Mouse (Mus musculus): ENCODE measurements around the gene Slc26a3. TPM values are rescaled to one million over a fixed set of nuclear protein-coding genes. Genes with fewer than 3 reads are reported as not detected.
"Not testable (repeated sequence)": the region's sequence is repeated elsewhere in the genome, so short reads cannot be mapped to it uniquely, and the experiment has no call there.

Slc26a3 gene
- total and polyA plus RNA-seq, 3 experiments: 1.2 to 1.6 (median 1.3) TPM

DNA sequence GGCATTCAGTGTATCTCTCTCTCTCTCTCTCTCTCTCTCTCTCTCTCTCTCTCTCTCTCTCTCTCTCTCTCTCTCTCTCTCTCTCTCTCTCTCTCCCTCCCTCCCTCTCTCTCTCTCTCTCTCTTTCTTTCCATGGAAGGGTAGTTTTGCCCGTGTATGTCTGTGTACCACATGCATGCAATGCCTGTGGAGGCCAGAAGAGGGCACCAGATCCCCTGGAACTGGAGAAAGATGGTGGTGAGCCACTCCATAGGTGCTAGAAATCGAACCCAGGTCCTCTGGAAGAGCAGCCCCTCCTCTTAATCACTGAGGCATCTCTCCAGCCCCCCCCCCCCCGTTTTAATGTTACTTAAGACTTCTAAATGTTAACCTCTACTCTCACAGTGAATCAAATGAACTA is 69.6 kb downstream of the Slc26a3 start:
- peak; percentile 52 for TF ChIP-seq CTCF (IDR thresholded peaks at IDR 0.05)
- intact Hi-C loops (cut with DNase I): not testable (repeated sequence)

DNA sequence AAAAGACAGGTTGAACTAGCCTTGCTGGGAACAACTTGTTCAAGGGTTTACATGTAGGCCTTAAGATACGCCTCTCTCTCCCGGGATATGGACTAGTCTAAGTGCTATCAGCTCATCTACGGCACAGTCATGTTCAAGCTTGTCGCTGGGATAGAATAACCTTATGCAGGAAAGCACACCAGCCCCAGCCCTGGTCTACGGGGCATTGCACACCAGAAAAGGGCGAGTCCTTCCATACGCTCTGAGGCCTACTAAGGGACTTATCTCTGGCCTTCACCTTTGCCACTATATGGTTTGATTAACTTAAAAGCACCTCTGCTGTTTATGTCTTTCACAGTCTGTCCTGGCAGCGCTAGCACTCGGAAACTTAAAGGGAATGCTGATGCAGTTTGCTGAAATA is 70.7 kb downstream of the Slc26a3 start:
- intact Hi-C loops (cut with DNase I): no loop called here
- Histone ChIP-seq H3K4me1 (ENCODE audit: control insufficient read depth, insufficient read depth, low read length) (no peaks in the 10 kb centered on the region), H3K27me3 (ENCODE audit: control insufficient read depth, insufficient read depth, low read length) (no peaks in the 10 kb centered on the region), H3K36me3 (ENCODE audit: control insufficient read depth, insufficient read depth, low read length) (no peaks in the 10 kb centered on the region), H3K4me3 (no peak overlapping the region), H3K79me2 (replicated peaks; ENCODE audit: control insufficient read depth, insufficient read depth, low read length) (no peaks in the 10 kb centered on the region), H3K9ac (ENCODE audit: low read depth, low read length) (no peak overlapping the region), H3K27ac (no peak overlapping the region)
- TF ChIP-seq POLR2A (IDR thresholded peaks at IDR 0.05; ENCODE audit: insufficient read depth, low read depth, low read length) (no peak), EP300 (IDR thresholded peaks at IDR 0.05; ENCODE audit: insufficient read depth, low read depth, low read length) (no peak), CTCF (IDR thresholded peaks at IDR 0.05) (no peak)
- WGBS: 90% methylated on average over 9 of the region's 9 CpGs
- no peak for DNase-seq

More for the DNA sequence above, 69.6 kb downstream of the Slc26a3 start:
- not testable (repeated sequence) for H3K9ac ChIP-seq (ENCODE audit: low read depth, low read length); DNase-seq; H3K36me3 ChIP-seq (ENCODE audit: control insufficient read depth, insufficient read depth, low read length); H3K4me3 ChIP-seq; H3K27ac ChIP-seq; H3K79me2 ChIP-seq (replicated peaks; ENCODE audit: control insufficient read depth, insufficient read depth, low read length); H3K4me1 ChIP-seq (ENCODE audit: control insufficient read depth, insufficient read depth, low read length); H3K27me3 ChIP-seq (ENCODE audit: control insufficient read depth, insufficient read depth, low read length)
- WGBS: 29% methylated on average over 3 of the region's 3 CpGs

DNA sequence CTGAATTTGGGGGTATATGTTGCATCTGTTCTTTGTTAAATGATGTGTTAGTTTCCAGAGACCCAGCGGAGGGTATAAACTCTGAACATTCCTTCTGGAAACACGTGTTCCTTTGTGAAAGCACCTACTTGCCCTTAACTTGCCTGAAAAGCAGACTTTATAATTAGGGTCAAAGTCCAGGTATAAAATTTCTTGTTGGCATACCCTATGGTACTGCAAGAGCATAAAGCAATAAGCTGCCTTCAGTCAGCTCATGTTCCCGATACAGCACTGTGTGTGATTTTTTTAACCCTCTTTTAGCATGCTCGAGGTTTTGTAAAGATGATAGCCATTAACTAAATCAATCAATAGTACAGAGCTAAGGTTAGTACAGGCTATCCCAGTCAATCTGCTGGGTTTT is 71.9 kb downstream of the Slc26a3 start:
- H3K36me3 ChIP-seq (ENCODE audit: control insufficient read depth, insufficient read depth, low read length): no peaks in the 10 kb centered on the region
- no peak for TF ChIP-seq POLR2A (IDR thresholded peaks at IDR 0.05; ENCODE audit: insufficient read depth, low read depth, low read length)
- TF ChIP-seq CTCF (IDR thresholded peaks at IDR 0.05): no peak
- no peak for TF ChIP-seq EP300 (IDR thresholded peaks at IDR 0.05; ENCODE audit: insufficient read depth, low read depth, low read length)
- no peaks in the 10 kb centered on the region for H3K79me2 ChIP-seq (replicated peaks; ENCODE audit: control insufficient read depth, insufficient read depth, low read length)
- DNase-seq: no peak
- no peaks in the 10 kb centered on the region for H3K27me3 ChIP-seq (ENCODE audit: control insufficient read depth, insufficient read depth, low read length)
- no peak overlapping the region for H3K4me3 ChIP-seq
- no peak overlapping the region for H3K9ac ChIP-seq (ENCODE audit: low read depth, low read length)
- intact Hi-C loops (cut with DNase I): no loop called here
- no peak overlapping the region for H3K27ac ChIP-seq
- no peaks in the 10 kb centered on the region for H3K4me1 ChIP-seq (ENCODE audit: control insufficient read depth, insufficient read depth, low read length)
- 78% methylated on average over 4 of the region's 4 CpGs for WGBS

DNA sequence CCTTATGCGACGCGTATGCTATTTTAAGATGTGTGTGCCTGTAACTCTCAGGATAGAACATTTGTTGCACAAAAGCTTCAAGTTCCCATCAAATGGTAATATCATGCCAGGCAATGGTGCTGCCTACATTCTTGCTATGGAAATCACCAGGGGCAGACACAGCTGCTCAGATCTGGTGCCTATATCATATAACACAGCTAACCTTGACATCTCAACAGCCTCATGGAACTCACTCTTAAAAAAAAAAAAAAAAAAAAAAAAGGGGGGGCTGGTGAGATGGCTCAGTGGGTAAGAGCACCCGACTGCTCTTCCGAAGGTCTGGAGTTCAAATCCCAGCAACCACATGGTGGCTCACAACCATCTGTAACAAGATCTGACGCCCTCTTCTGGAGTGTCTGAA is 87.5 kb downstream of the Slc26a3 start:
- not testable (repeated sequence) for H3K79me2 ChIP-seq (replicated peaks; ENCODE audit: control insufficient read depth, insufficient read depth, low read length)
- 80% methylated on average over 6 of the region's 6 CpGs for whole genome bisulfite sequencing

DNA sequence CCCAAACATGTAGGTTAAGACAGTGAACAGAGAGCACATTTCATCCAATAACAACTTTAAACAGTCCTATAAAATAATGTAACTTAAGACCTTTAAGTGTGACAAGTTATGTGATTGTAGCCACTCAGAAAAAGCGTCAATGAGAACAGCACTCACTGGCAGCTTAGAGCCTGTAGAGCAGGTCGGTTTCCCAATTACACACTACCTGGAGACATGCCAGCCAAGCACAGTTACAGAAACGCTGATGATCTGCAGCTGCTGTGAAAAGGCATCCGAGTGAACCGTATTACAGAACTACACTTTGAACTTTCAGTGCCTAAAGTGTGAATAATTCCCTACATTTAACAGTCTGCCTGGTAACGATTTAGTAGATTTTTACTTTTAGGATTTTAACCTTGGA is 95.8 kb downstream of the Slc26a3 start:
- intact Hi-C loops (cut with DNase I): no loop called here

More for the DNA sequence above, 87.5 kb downstream of the Slc26a3 start:
- H3K27me3 ChIP-seq (ENCODE audit: control insufficient read depth, insufficient read depth, low read length); DNase-seq; intact Hi-C loops (cut with DNase I); H3K4me3 ChIP-seq; H3K36me3 ChIP-seq (ENCODE audit: control insufficient read depth, insufficient read depth, low read length); H3K27ac ChIP-seq; H3K4me1 ChIP-seq (ENCODE audit: control insufficient read depth, insufficient read depth, low read length); H3K9ac ChIP-seq (ENCODE audit: low read depth, low read length): not testable (repeated sequence)

DNA sequence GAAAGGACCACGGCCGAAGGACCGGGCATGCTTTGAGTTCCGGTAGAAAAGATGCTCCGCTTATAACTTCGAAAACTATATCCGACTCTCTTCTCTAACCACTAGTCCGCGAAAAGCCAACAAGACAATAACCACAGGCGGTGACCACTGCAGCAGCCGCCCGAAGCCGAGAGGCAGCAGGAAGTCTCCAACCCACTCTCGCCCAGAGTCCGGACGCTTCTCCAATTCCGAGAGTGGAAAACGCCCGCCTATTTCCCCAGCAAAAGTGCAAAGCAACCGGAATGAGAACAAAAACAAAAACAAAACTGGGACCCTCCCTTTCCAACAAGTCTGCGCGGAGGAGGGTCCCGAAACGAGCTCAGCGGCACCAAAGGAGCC is 108.3 kb downstream of the Slc26a3 start:
- Histone ChIP-seq H3K4me1 (ENCODE audit: control insufficient read depth, insufficient read depth, low read length) (peaks cover 2% of the 10 kb centered on the region), H3K27me3 (ENCODE audit: control insufficient read depth, insufficient read depth, low read length) (no peaks in the 10 kb centered on the region), H3K4me3 (peak overlapping the region; percentile 84), H3K79me2 (replicated peaks; ENCODE audit: control insufficient read depth, insufficient read depth, low read length) (0 out of 2 replicates have a peak, but pooled peaks cover 1% of the 10 kb centered on the region), H3K9ac (ENCODE audit: low read depth, low read length) (peak overlapping the region; percentile 92), H3K36me3 (ENCODE audit: control insufficient read depth, insufficient read depth, low read length) (no peaks in the 10 kb centered on the region), H3K27ac (peak overlapping the region; percentile 98)
- DNase-seq: no peak
- no peak for TF ChIP-seq CTCF (IDR thresholded peaks at IDR 0.05)
- WGBS: under 1% methylated on average over 25 of the region's 25 CpGs
- intact Hi-C loops (cut with DNase I): loop anchor here (2.0 to 10.0 kb wide), 3 partner anchors 124 to 374 kb away; partner anchors contain the start of genes Cog5 and Dus4l

More for the DNA sequence above, 95.8 kb downstream of the Slc26a3 start:
- no peaks in the 10 kb centered on the region for H3K27me3 ChIP-seq (ENCODE audit: control insufficient read depth, insufficient read depth, low read length)
- no peak overlapping the region for H3K4me3 ChIP-seq
- H3K4me1 ChIP-seq (ENCODE audit: control insufficient read depth, insufficient read depth, low read length): no peaks in the 10 kb centered on the region
- no peaks in the 10 kb centered on the region for H3K79me2 ChIP-seq (replicated peaks; ENCODE audit: control insufficient read depth, insufficient read depth, low read length)
- no peak overlapping the region for H3K9ac ChIP-seq (ENCODE audit: low read depth, low read length)
- 56% methylated on average over 6 of the region's 6 CpGs for WGBS
- peaks cover 2% of the 10 kb centered on the region; the same call in 1 of the 2 replicates for H3K36me3 ChIP-seq (ENCODE audit: control insufficient read depth, insufficient read depth, low read length)
- TF ChIP-seq POLR2A (IDR thresholded peaks at IDR 0.05; ENCODE audit: insufficient read depth, low read depth, low read length) (no peak), CTCF (IDR thresholded peaks at IDR 0.05) (no peak), EP300 (IDR thresholded peaks at IDR 0.05; ENCODE audit: insufficient read depth, low read depth, low read length) (no peak)
- H3K27ac ChIP-seq: no peak overlapping the region
- DNase-seq: peak in 1 of 2 experiments; percentile 28
